Mouse (Mus musculus) urinary bladder, postnatal 25 days (tissue): ENCODE measurements around the gene Masp2.

Experiments
- DNase-seq: peaks from one replicate; pipeline ENCODE4 v3.0.0; 2022; ENCODE audit warnings: low spot score

Gene Masp2

DNA sequence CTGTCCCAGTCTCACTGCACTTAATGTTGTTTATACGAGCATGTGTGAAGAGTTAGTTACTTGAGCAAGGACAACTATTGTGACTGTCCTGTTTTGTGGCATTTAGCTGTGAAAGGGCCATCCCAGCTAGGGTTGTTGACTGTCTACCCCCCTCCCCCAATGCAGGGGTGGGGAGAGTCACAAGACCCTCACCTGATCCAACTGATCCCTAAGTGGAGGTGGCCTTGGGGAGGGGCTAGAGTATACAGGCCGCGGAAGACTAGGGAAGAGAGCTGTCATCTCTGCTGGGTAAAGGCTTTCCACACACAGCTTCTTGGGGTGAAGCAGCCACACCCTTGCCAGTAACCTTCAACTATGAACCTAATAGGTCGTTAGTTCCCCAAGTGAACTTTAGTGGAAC, 2.0 kb upstream of the Masp2 start:
- DNase-seq: no peak

- no peak for DNase-seq
Observed at GRCm38 (mm10) chr4:148601871-148602270, 483 bp upstream of the Masp2 start.

- no peak for DNase-seq
Observed at GRCm38 (mm10) chr4:148603376-148604139, 1.2 kb downstream of the Masp2 start.

DNA sequence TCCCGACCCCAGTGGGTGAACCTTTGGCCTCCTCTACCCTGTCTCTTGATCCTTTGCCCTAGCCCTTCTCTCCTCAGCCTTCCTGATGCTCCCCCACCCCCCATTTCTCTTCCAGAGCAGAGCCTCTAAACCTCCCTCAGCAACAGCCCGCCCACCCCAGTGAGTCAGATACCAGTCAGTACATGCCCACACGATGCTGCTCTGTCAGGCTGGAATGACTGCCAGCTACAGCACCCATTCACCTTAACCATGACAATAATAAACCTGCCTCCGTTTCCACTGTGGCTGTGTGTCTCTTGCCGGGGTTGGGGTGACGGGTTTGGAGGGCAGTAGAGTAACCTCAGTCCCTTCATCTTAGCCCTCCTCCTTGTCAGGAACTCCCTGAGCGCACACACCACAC, 1.8 kb downstream of the Masp2 start:
- no peak for DNase-seq

- peak; percentile 61 for DNase-seq
Observed at GRCm38 (mm10) chr4:148604541-148605165, 2.3 kb downstream of the Masp2 start.

DNA sequence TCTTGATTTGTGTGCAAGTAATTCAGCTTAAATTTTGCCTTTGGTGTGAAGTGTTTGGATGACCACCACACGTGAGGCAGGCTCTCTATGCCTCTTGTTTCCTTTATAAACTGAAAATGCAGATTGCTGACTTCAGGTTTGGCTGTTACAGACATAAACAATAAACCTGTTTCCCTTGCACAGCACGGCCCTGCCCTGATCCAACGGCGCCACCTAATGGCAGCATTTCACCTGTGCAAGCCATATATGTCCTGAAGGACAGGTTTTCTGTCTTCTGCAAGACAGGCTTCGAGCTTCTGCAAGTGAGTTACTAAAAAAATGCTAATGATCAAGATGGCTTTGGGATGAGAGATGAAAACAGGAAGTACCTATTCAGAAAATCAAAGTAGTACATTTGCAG, 5.4 kb downstream of the Masp2 start:
- peak; percentile 83 for DNase-seq

GRCm38 (mm10) chr4:148609805-148610204, 7.5 kb downstream of the Masp2 start:
- no peak for DNase-seq

GRCm38 (mm10) chr4:148610631-148611364, 8.4 kb downstream of the Masp2 start:
- no peak for DNase-seq

- DNase-seq: no peak
Observed at GRCm38 (mm10) chr4:148612557-148612956, 10.2 kb downstream of the Masp2 start.

DNA sequence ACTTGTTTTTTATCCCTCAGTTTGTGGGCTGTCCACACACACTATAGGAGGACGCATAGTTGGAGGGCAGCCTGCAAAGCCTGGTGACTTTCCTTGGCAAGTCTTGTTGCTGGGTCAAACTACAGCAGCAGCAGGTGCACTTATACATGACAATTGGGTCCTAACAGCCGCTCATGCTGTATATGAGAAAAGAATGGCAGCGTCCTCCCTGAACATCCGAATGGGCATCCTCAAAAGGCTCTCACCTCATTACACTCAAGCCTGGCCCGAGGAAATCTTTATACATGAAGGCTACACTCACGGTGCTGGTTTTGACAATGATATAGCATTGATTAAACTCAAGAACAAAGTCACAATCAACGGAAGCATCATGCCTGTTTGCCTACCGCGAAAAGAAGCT, 11.4 kb downstream of the Masp2 start:
- DNase-seq: no peak

GRCm38 (mm10) chr4:148619805-148620204, 17.5 kb downstream of the Masp2 start:
- DNase-seq: no peak

DNA sequence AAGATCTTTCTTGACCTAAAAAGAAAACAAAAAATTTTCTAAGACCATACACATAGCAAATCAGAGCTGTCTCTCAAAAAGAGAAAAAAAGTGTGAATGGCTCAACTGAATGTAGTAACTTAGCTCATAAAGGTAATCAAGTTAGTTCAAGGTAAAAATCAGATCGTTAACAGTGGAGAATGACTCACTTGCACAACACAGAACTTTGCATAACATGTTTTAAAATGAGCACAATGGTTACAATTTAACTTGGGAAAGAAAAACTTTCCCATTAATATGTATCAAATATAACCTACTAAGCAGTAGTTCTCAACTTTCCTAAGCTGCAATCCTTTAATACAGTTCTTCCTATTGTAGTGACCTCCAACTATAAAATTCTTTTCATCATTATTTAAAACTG, 18.4 kb downstream of the Masp2 start:
- DNase-seq: no peak

DNA sequence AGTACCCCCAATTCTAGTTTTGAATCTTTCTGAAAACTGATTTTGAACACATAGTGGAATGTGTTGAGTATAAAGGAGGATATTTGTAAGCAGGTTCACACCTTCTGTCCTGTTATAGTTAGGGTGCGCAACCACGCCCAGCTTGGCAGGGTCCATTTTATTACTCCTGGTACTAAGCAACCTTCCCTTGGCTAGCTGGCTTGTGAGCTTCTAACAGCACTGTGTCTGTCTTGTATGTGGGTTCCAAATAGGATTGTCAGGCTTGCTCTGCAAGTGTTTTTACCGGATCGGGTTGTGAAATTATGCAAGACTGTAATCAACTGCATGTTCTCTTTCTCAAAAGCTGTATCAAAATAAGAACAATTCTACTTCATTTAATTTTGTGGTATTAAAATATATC, 20.1 kb downstream of the Masp2 start:
- no peak for DNase-seq

GRCm38 (mm10) chr4:148623609-148624008, 21.3 kb downstream of the Masp2 start:
- no peak for DNase-seq

DNA sequence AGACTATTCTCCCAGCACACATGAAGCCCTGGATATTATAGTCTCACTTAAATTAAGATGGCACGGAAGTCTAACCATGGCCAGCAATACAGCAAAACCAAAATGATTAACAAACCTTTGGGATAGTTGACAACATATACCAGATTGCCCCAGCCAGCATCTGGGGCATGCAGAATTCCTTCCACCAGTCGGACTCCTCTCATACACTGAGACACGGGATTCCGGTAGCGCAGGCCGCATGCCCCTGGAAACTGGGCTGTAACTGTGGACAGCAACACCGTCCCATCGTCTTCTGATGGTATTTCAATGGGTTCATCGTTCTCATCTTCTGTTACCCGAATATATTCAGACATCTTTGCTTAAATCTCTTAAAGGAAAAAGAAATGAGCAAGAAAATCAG, 22.7 kb downstream of the Masp2 start:
- DNase-seq: no peak

- no peak for DNase-seq
Observed at GRCm38 (mm10) chr4:148625756-148626622, 23.6 kb downstream of the Masp2 start.

DNA sequence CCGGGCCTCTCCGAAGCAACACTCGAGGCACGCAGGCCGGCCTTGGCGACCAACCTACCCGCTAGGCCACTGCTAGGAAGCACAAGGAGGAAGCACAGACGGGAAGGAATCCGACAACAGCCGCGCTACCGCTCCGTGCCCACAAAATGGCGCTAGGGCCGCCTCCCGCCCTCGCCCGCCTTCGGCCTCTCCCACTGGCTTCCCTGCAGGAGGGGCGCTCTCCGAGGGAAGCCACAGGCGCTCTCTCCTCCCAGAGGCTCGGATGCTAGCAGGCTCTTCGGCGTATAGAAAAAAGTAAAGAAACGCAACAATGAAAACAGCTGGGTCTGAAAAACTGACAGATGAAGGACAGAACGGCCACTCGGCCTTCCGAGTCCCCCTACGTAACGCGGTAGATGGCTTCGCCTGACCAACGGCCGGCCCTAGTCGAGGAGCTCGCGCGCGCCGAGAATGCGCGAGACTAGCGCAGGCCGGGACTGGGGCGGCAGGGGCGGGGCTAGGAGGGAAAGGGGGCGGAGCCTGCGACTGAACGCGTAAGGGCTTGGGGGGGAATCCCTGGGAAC, 24.4 kb downstream of the Masp2 start, which contains the start of gene Tardbp:
Gene Tardbp, minus strand, starts transcription at position 397 of the 563 bp plus-strand sequence.
- peak; percentile 97 for DNase-seq

DNA sequence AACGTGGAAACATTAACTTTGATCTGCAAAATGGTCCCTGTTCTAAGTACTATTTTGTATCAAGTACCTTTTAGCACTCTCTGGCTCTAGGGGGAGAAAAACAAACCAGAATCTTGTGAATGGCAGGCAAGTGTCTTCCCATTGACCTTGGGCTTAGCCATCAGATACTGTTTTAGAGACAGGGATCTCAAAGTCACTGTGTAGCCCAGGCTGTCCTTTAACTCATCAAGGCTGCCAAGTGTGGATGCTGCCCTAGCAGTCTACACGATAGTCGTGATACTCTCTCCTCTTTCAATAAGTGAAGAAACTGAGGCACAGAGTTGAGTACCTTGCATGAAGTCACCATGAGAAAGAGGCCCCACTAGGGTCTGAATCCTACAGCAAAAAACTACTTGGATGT, 24.9 kb downstream of the Masp2 start:
- no peak for DNase-seq

GRCm38 (mm10) chr4:148632013-148632692, 29.8 kb downstream of the Masp2 start:
- no peak for DNase-seq

DNA sequence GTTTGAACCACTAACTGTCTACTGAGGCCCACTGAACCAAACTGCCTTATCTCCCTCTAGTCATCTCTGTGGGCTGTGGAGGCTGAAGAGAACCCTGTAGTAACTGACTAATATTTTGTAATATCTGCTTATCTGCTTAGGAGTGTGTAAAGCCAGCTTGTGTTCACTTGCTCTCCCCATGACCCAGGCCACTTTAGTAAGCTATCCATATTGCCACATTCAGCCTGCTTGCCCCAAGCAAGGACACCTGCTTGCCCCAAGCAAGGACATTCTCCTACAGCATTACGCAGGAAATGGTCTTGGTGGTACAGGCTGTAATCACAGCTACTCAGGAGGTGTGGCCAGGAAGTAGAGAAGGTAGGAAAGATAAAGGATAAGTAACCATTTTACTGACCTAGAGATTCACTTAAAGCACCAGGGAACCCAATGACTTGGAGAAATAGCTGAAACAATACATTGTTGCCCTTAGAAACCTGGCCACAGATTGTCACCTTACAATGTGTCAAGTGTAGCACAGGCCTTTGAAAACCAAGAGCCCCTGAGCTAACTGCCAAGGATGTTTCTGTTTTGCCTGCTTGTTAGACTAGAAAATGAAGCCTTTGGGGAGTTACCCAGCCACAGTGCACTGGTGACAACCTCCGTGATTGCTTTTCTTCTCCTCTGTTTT, 31.2 kb downstream of the Masp2 start:
- no peak for DNase-seq

GRCm38 (mm10) chr4:148635309-148635708, 33.0 kb downstream of the Masp2 start:
- DNase-seq: no peak
